Mouse (Mus musculus) limb, embryonic 12.5 days (tissue): Measurements from ENCODE around the gene Tnfrsf21. TPM values are rescaled to one million over a fixed set of nuclear protein-coding genes. Genes with fewer than 3 reads are reported as not detected.

Experiments used
- ATAC-seq: fragments of 200-750 bp; cut with Nextera tagmentation; 2 replicates; pipeline ENCODE4 v1.8.0; 2017; ENCODE audit warnings: low read depth, moderate TSS enrichment; ENCODE audit not compliant: insufficient number of reproducible peaks, insufficient read depth, low FRiP score, low TSS enrichment
- H3K27ac ChIP-seq: fragments of 300-500 bp; sonication (generic); 2 replicates; pipeline ENCODE4 v1.5.1; 2016; ENCODE audit warnings: mild to moderate bottlenecking, moderate library complexity
- H3K27me3 ChIP-seq: fragments of 300-500 bp; sonication (generic); 2 replicates; pipeline ENCODE4 v1.6.1; 2016; ENCODE audit warnings: mild to moderate bottlenecking, moderate library complexity
- H3K36me3 ChIP-seq: fragments of 300-500 bp; sonication (generic); 2 replicates; pipeline ENCODE4 v1.6.1; 2016; ENCODE audit warnings: mild to moderate bottlenecking, moderate library complexity
- H3K4me1 ChIP-seq: fragments of 300-500 bp; sonication (generic); replicated peaks from 2 replicates; pipeline ENCODE4 v1.6.1; 2016
- H3K4me2 ChIP-seq: fragments of 300-500 bp; sonication (generic); 2 replicates; pipeline ENCODE4 v1.6.1; 2016; ENCODE audit warnings: mild to moderate bottlenecking, moderate library complexity
- H3K4me3 ChIP-seq: fragments of 300-500 bp; sonication (generic); replicated peaks from 2 replicates; pipeline ENCODE4 v1.5.1; 2016; ENCODE audit warnings: mild to moderate bottlenecking
- H3K9ac ChIP-seq: fragments of 300-500 bp; sonication (generic); replicated peaks from 2 replicates; pipeline ENCODE4 v1.6.1; 2016; ENCODE audit warnings: mild to moderate bottlenecking, moderate library complexity
- H3K9me3 ChIP-seq: fragments of 300-500 bp; sonication (generic); 2 replicates; pipeline ENCODE4 v1.6.1; 2016; ENCODE audit warnings: mild to moderate bottlenecking, moderate library complexity
- WGBS: fragments of 180-500 bp; shearing (Covaris S2); methylation state at CpG from one replicate; pipeline ENCODE4 v1.1.7; 2016; 5-methylcytosine and 5-hydroxymethylcytosine counted together
- polyA plus RNA-seq: library from polyadenylated mRNA; unstranded; fragments of >200 nt; fragmentation: Nextera tagmentation; extraction: Ambion mirVana; gene quantifications from 2 replicates; pipeline ENCODE4 v1.2.1, GENCODE M21; 2016

Gene Tnfrsf21
- polyA plus RNA-seq, 1 experiment from 2014 or later, result 18.8 TPM

GRCm38 (mm10) chr17:43081225-43081624, 64.9 kb downstream of the Tnfrsf21 start:
- ATAC-seq, result no peak
- H3K9ac ChIP-seq, result no peak overlapping the region
- H3K27me3 ChIP-seq, result no peaks in the 10 kb centered on the region
- H3K4me3 ChIP-seq, result no peak overlapping the region
- peaks cover 9% of the 10 kb centered on the region for H3K4me1 ChIP-seq
- H3K9me3 ChIP-seq, result no peaks in the 10 kb centered on the region
- no peak overlapping the region for H3K27ac ChIP-seq
- peaks cover 9% of the 10 kb centered on the region; the same call in 1 of the 2 replicates for H3K36me3 ChIP-seq
- H3K4me2 ChIP-seq, result no peak overlapping the region
- 94% methylated on average over 5 of the region's 5 CpGs for WGBS

GRCm38 (mm10) chr17:43089496-43089895, 73.1 kb downstream of the Tnfrsf21 start:
- no peaks in the 10 kb centered on the region for H3K9me3 ChIP-seq
- no peak overlapping the region for H3K9ac ChIP-seq
- H3K4me3 ChIP-seq, result no peak overlapping the region
- H3K4me1 ChIP-seq, result no peaks in the 10 kb centered on the region
- no peak overlapping the region for H3K4me2 ChIP-seq
- H3K27ac ChIP-seq, result no peak overlapping the region
- WGBS, result 93% methylated on average over 6 of the region's 6 CpGs
- H3K27me3 ChIP-seq, result no peaks in the 10 kb centered on the region
- peaks cover 19% of the 10 kb centered on the region; the same call in 1 of the 2 replicates for H3K36me3 ChIP-seq
- no peak for ATAC-seq

GRCm38 (mm10) chr17:43090948-43091724, 74.8 kb downstream of the Tnfrsf21 start:
- no peak overlapping the region for H3K27ac ChIP-seq
- 81% methylated on average over 3 of the region's 3 CpGs for WGBS
- H3K36me3 ChIP-seq, result peaks cover 10% of the 10 kb centered on the region; the same call in 1 of the 2 replicates
- no peaks in the 10 kb centered on the region for H3K27me3 ChIP-seq
- no peaks in the 10 kb centered on the region for H3K9me3 ChIP-seq
- no peak overlapping the region for H3K9ac ChIP-seq
- no peak overlapping the region for H3K4me3 ChIP-seq
- no peaks in the 10 kb centered on the region for H3K4me1 ChIP-seq
- no peak overlapping the region for H3K4me2 ChIP-seq
- no peak for ATAC-seq

- WGBS, result 40% methylated on average over 8 of the region's 8 CpGs
- H3K27me3 ChIP-seq, result no peaks in the 10 kb centered on the region
These were observed 76.1 kb downstream of the Tnfrsf21 start for GRCm38 (mm10) chr17:43092280-43092995.

GRCm38 (mm10) chr17:43094285-43094684, 77.9 kb downstream of the Tnfrsf21 start:
- Histone ChIP-seq H3K9ac (no peak overlapping the region), H3K36me3 (no peaks in the 10 kb centered on the region), H3K4me2 (no peak overlapping the region), H3K9me3 (no peaks in the 10 kb centered on the region), H3K27ac (no peak overlapping the region), H3K27me3 (no peaks in the 10 kb centered on the region), H3K4me3 (no peak overlapping the region), H3K4me1 (no peaks in the 10 kb centered on the region)
- WGBS, result 43% methylated on average over 2 of the region's 2 CpGs
- ATAC-seq, result no peak

More at GRCm38 (mm10) chr17:43092280-43092995, 76.1 kb downstream of the Tnfrsf21 start:
- Histone ChIP-seq H3K27ac (no peak overlapping the region), H3K4me1 (no peaks in the 10 kb centered on the region), H3K4me3 (no peak overlapping the region), H3K9ac (no peak overlapping the region), H3K9me3 (no peaks in the 10 kb centered on the region), H3K4me2 (no peak overlapping the region), H3K36me3 (0 out of 2 replicates have a peak, but pooled peaks cover 4% of the 10 kb centered on the region)
- ATAC-seq, result no peak

DNA sequence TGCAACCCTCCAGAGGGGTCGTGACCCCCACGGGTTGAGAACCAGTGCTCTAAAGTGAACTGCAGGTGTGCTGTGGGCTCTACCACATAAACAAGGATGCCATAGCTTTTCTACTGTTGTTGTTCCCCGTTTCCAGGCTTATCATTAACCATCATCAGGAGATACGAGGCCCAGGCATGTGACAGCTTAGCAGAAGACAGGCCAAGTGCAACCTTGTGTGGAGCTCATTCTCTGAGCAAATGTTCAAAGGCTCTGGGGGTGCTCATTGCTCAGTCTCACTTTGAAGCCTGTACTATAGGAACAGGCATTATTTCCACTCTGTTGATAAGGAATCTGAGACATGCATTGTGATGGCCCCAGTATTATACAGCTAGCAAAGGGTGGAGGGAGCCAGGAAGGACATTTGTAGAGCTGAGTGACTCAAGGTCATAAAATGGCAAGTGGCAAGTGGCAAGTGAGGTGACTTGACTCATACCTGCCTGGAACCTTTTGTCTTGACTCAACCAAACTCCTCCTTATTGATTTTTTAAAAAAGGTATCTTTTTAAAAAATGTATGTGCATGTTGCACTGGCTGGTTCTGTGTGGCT, 80.8 kb downstream of the Tnfrsf21 start:
- Histone ChIP-seq H3K27ac (no peak overlapping the region), H3K4me1 (no peaks in the 10 kb centered on the region), H3K36me3 (no peaks in the 10 kb centered on the region), H3K9me3 (0 out of 2 replicates have a peak, but pooled peaks cover 3% of the 10 kb centered on the region), H3K9ac (no peak overlapping the region), H3K27me3 (no peaks in the 10 kb centered on the region), H3K4me3 (no peak overlapping the region), H3K4me2 (no peak overlapping the region)
- WGBS, result 74% methylated on average over 4 of the region's 4 CpGs
- ATAC-seq, result no peak

DNA sequence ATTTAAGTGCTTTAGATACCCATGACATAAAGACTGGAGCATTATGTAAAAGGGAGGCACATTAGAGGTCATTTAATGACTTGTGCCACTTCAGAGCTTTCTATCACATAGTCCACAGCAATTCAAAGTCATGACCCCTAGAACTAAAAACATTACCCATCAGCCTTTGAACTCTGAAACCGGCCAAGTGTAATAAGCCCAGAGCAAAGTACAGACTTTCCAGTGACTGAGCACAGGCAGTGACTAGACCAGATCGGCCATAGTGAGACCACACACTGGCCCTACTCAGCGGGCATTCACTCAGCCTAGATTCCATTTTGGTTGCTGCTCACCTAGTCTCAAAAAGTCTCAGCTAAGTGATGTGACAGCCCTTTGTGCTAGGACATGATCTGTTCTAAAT, 89.8 kb downstream of the Tnfrsf21 start:
- no peaks in the 10 kb centered on the region for H3K27me3 ChIP-seq
- H3K27ac ChIP-seq, result no peak overlapping the region
- ATAC-seq, result no peak
- no peak overlapping the region for H3K4me2 ChIP-seq
- 0 out of 2 replicates have a peak, but pooled peaks cover 3% of the 10 kb centered on the region for H3K9me3 ChIP-seq
- no peak overlapping the region for H3K9ac ChIP-seq
- H3K36me3 ChIP-seq, result no peaks in the 10 kb centered on the region
- 72% methylated on average over 3 of the region's 3 CpGs for WGBS
- H3K4me3 ChIP-seq, result no peak overlapping the region
- H3K4me1 ChIP-seq, result no peaks in the 10 kb centered on the region

GRCm38 (mm10) chr17:43107338-43107737, 91.0 kb downstream of the Tnfrsf21 start:
- H3K9me3 ChIP-seq, result no peaks in the 10 kb centered on the region
- no peak overlapping the region for H3K9ac ChIP-seq
- no peak for ATAC-seq
- no peak overlapping the region for H3K27ac ChIP-seq
- no peak overlapping the region for H3K4me3 ChIP-seq
- H3K4me1 ChIP-seq, result no peaks in the 10 kb centered on the region
- H3K27me3 ChIP-seq, result no peaks in the 10 kb centered on the region
- no peaks in the 10 kb centered on the region for H3K36me3 ChIP-seq
- WGBS, result 88% methylated on average over 5 of the region's 5 CpGs
- H3K4me2 ChIP-seq, result no peak overlapping the region

- WGBS, result 76% methylated on average over 4 of the region's 4 CpGs
- no peak overlapping the region for H3K4me2 ChIP-seq
- H3K27ac ChIP-seq, result no peak overlapping the region
- H3K4me1 ChIP-seq, result no peaks in the 10 kb centered on the region
- H3K9me3 ChIP-seq, result no peaks in the 10 kb centered on the region
- no peak overlapping the region for H3K9ac ChIP-seq
- ATAC-seq, result no peak
- no peaks in the 10 kb centered on the region for H3K27me3 ChIP-seq
- no peaks in the 10 kb centered on the region for H3K36me3 ChIP-seq
- no peak overlapping the region for H3K4me3 ChIP-seq
These were observed 93.1 kb downstream of the Tnfrsf21 start for GRCm38 (mm10) chr17:43109501-43109900.

GRCm38 (mm10) chr17:43110168-43110885, 94.0 kb downstream of the Tnfrsf21 start:
- no peak for ATAC-seq
- Histone ChIP-seq H3K27ac (no peak overlapping the region), H3K36me3 (no peaks in the 10 kb centered on the region), H3K4me2 (no peak overlapping the region), H3K9me3 (no peaks in the 10 kb centered on the region), H3K4me3 (no peak overlapping the region), H3K27me3 (no peaks in the 10 kb centered on the region), H3K9ac (no peak overlapping the region), H3K4me1 (no peaks in the 10 kb centered on the region)
- WGBS, result 67% methylated on average over 9 of the region's 9 CpGs
